Mouse (Mus musculus) inflammation-experienced regulatory T-cells, adult 6 months (primary cell): ENCODE data around the gene B3galt1. TPM values are rescaled to one million over a fixed set of nuclear protein-coding genes. Genes with fewer than 3 reads are reported as not detected.

ENCODE experiments used
- ATAC-seq: one replicate; pipeline ENCODE4 v1.8.0; 2017
- polyA plus RNA-seq, 3 experiments: library from polyadenylated mRNA; unstranded; fragments of 100-300 nt; shearing (Covaris generic); gene quantifications; one replicate each; pipeline ENCODE4 v1.2.1; 2017

B3galt1 gene
- under 1 TPM in 2 of 3 experiments, not detected in 1; 0.19 to 0.86 TPM for polyA plus RNA-seq

DNA sequence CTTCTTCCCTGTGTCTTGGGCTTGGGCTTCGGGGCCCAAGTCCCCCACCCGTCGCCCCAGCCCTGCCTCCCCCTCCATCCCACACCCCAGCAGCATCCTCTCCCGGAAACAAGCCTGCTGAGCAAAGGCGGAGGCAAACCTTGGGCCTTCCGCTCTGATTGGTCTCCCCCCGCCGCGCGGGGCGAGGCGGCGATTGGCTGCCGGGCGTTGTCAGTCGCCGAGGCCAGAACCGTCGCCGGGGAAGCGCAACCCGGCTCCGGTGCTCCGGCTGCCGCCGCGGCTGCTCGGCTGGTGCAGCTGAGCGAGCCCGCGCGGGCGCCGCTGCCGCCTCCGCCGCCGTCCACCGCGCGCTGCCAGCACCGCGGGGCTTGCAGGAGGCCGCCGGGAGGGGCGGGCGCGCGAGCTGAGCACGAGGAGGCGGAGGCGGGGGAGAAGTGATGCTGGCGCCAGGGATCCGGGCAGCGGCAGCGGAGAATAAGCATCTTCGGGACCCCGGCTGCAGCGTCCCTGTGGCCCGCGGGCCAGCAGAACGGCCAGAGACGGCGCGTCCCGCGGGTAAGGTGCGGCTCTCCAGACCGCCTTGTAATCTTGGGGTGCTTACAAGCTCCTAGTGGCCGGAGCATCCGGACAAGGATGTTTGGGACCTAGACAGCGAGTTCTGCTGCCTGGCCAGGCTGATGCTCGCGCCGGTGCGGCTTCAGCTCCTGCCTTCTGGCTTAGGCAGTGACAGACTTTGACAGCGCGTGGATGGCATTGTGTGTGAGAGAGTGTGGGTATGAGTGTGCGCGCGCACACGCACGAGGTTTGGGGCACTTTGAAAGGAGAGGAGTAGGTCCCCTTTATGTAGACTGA lies at the start of gene B3galt1:
Gene B3galt1 (plus strand): TSS at position 392 of the 852 bp plus-strand sequence.
- ATAC-seq: peak; percentile 90

DNA sequence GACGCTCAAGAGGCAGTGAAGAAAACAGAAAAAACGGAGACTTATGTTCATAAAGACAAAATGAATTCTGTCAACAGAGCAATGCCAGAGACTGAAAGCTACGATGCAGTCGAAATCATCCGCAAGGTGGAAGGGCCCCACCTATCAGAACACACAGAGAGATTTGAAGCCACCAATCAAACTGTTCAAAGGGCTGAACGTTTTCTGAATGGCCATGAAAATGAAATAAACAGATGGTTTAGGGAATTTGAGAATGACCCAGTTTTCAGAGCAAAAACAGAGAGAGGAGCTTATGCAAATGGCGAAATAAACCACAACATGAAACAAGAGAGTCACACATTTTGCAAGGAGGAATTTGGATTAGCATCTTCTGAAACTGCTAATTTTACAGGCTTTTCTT lies 49.3 kb upstream of the B3galt1 start:
- no peak for ATAC-seq

DNA sequence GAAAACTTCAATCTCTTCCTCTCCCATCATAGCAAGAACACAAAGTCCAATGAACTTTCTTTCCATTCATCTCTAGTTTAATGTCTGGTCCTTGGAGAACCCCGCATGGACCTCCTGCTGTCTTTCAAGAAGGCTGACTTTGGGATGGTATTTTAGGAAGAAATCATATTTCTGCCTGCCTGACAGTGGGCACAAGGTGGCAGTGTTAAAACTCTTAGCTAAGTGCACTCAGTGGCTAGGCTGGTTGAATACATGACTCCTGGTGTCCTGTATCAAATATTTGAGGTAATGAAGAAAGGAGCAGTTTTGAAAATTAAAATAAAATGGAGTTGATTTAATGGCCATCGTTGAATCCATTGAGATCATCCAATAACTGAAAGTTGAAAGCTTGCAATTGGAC lies 30.3 kb upstream of the B3galt1 start:
- ATAC-seq: no peak

DNA sequence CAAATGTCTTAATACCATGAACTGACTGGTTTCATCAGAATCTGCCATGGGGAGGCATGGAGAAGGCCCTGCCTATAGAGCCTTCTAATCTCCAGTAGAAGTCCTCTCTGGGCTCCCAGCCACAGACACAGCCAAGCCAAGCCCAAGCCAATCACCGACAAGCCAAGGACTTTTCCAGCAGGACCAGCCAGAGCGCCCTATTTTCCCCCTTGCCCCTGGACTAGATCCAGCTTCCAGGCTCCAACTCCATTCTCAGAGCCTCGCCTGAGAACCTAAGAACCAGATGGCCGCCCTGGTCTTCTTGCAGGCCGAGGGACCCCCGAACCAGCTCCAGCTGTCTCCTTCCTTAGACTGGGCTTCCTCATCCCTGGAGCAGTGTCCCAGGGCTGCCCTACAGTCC lies 26.2 kb upstream of the B3galt1 start:
- no peak for ATAC-seq

DNA sequence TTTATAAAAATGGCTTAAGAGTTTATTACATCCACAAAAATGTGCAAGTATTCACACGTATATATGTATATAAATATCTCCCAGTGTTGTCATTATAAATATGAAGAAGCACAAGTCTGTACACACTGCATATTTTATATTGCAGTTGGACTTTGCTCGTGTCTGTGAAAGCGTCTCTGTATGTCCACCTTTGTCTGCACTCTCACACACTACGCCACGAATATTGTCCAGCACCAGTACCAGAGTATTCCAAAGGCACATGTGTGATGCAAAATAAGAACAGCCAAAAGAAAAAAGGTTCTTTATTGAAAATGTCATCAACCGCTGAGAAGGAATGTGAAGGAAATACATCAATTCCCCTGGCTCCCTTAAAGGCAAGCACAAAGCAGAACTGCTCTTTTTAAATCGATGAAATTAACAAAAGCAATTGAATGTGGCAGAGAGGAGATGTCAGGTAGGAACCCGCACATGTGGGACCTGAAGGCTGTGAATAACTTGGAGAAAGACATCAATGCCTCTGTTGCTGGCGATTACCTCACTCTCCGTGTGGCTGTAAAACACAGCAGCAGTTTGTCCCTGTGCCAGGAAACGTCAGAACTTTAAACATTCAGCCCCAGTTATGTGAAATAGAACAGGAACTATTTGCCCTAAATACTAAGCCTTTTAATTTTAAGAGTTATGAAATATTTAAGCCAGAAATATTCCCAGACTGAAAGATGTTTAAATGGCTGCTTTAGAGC lies 23.5 kb upstream of the B3galt1 start:
- no peak for ATAC-seq

DNA sequence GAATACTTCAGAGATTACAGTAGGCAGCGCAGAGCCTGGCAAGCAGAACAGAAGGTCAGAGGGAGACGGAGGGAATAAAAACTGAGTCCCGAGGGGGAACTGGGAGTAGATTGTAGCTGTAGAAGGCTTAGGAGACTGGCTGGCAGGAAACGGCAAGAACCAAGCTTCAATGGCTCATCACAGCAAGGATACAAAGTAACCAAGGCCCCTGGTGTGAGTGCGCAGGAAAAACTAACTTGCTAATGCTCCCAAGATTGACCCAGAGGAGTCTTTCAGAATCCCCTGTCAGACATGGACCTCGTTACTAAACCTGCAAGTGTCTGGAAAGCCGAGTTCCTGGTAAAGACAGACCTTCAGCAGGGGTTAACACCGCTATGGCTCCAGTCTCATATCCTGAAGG lies 21.2 kb upstream of the B3galt1 start:
- no peak for ATAC-seq

DNA sequence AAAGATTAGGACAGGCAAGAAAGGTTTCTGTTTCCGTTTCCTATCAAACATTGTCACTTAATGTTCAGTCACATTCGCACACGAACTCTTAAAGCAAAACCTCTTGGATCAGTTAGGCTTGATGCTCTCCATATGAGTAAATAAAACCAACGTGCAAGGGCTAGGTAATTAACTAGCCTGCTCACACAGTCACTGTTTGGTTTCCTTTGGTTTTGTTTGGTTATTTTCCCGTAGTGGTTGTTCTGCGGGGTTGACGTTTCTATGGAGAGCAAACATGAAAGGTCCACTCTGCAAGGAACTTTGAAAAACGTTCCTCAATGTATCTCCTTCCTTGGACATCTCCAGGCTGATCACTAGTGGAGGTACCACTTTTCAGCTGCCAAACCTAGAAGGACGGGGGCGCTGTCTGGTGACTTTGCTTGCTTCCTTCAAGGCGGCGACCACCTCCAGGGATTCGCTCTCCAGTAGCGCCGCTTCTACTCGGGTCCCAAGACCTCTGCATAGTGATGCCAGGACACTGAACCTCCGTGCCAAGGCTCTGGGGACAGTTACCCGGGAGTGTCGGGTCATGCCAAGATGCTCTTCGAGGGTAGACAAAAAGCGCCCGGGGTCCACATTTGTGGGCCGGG lies 706 bp upstream of the B3galt1 start:
- ATAC-seq: no peak

DNA sequence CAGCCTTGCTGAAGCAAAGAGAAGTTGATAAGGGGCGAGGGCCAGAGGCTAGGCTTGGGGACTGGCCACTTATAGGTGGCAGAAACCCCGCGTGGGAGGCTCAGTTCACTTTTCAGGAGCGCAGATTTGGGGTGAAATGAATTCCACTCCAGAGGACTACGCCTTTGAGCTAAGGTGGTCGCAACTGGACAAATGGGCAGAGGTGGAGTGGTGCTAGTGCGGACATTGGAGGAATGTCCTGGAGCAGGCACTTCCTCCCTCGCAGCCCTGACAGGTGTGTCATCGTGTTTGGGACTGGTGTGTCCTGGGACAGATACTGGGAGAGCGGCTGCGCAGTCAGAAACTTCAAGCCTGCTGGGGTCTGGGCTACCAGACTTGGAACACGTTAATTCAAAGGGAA lies 895 bp downstream of the B3galt1 start:
- no peak for ATAC-seq

DNA sequence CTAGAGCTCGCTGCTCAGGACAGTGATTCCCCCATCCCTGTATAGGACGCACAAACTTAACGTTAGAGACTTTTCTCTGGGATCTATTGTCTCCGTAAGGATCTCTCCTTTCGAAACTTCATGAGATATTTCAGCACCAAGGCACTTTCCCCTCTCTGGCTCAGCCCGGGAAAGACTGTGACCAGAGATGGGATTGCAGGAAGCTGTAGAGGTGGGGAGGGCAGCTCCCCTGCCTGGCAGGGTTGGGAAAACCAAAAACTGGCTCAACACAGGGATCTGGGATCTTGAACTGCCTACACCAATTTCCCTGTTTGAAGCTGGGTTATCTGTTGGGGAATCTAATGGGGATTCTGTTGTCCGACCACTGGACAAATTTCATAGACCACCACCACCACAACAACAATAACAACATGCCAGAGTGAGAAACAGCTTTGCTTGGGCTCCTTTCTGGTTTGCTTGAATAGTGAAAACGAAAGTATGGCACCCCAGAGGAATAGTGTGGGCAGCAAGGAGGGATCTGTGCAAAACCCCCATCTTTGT lies 1.5 kb downstream of the B3galt1 start:
- no peak for ATAC-seq

DNA sequence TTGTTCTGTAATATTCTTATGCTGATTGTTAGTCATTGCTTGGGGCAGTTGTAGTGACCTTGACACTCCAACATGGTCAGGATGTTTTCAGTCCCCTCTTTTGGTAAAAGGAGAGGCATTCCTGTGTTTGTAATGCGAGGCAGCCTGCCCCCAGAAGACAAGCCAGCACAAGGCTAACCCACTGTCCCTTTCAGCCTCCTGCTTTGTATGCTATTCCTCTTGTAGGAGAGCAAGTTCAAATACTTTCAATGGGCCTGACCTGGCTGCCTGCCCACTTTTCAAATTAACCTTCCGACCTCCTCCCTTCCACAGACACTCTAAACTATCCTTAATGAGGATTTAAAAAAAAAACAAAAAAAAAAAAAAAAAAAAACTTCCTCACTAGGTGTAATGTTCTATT lies 11.0 kb downstream of the B3galt1 start:
- ATAC-seq: no peak

DNA sequence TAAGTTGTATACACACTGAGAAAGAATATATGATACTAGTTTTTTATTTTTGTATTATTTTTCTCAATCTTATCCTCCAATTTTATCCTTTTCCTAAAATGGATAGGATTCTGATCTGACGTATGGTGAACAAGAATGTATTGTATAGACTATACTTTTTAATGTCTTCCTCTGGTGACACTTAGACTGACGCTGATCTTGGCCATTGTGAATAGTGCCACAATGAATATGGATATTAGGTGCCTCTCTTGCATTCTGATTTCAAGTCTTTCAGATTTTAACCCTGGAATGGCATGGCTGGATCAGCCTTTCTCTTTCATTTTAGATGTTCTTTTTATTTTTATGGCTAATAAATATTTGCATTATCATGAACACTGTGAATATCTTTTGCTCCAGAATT lies 17.4 kb downstream of the B3galt1 start:
- ATAC-seq: no peak

DNA sequence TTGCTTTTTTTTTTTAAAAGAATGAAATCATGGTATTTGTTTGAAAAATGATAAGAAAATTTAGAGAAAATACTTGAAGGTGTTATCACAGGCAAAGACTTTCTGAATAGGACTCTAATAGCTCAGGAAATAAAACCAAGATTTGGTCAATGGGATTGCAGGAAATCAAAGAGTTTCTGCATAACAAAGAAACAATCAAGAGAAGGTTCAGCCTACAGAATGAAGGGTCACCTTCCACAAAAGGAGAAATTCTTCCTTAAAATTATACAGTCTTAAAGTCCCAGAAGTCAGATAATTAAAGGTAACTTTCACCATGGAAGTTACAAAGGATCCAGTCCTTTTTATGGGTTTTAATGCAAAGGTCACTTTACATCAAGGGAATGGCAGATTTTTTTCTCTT lies 24.7 kb downstream of the B3galt1 start:
- ATAC-seq: no peak

DNA sequence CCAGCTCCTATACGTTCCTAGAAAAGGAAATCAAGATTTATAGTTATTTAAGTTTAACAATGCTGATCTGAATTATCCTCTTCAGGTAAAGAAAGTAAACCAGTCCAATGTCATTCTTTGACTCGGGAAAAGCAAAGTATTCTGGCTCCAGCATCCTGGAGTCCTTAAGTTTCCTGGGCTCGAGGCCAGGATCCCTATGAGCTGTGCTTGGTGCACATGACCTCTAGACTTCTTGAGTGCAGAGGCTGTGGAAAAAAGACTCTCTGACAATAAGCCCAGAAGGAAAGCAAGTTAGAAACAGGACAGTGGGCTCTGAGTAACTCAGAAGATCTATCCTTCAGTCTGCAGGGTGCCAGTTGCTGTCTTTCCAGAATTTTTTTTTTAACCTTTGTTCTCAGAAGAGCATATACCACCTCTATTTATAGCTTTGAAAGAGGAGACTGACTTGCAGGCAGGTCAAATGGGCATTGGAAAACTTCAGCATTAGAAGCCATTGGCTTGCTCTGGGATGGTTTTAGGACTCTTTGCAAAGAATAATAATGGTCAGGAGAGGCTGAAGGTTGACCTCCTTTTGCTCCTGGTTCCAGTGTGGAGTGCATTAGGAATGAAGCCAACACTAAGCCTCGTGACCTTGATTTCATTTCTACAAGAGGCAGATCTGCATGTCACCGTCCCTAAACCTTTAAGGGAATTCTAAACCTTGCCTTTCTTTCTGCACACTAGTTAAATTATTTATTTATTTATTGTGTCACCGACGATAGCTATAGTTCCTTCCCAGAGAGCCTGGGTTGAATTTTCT lies 26.4 kb downstream of the B3galt1 start:
- no peak for ATAC-seq

DNA sequence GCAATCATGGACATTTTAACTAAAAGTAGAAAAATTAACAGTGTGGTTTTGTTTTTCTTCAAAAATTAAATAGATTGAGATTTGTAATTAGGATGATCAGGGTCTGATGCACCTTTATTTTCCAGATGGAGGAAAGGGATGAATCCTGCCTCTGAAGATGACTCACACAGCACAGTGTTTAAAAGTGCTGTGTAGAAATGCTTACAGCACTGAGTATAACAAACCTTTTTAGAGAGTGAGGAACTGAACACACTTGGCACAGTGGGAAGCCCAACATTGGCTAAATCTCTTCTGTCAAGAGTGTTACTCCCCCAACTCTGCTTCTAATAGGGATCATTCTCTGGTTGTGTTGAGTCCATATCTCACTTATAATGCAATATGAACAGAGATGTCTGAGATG lies 57.2 kb downstream of the B3galt1 start:
- no peak for ATAC-seq

DNA sequence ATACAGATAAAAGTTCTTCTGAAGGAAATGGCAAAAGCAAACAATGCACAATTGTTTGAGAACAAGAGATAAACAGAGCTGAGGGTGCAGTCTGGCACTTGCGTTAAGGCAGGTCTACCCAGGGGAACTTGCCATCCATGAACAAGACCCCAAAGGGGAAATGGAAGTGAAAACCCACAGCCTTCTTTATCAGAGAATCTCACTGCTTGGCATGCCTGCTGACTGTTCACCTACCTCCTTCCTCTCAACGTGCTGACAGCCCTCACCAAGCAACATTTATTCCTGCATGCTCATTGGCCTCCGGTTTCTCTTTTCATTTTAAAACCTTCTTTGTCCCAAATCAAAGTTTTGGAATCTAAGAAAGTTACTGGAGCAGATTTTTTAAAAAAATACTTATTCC lies 62.0 kb downstream of the B3galt1 start:
- ATAC-seq: no peak

DNA sequence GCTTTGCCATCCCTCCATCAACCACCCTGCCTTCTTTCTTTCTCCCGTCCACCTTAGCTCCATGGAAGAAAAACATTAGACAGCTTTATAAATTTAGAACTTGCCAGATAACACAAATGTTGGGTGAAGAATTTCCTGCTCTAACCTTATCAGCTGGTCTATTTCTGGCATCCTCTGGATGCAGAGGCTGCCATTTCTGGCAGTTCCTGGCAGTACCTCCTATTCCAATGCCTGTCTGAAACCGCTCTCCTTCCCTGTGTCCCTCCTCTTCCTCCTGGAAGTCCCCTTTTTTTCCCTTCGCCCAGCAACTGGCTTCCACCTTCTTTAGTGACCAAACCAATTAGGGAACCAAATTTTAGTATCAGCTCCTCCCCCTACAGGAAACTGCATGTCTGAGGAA lies 62.6 kb downstream of the B3galt1 start:
- ATAC-seq: no peak

DNA sequence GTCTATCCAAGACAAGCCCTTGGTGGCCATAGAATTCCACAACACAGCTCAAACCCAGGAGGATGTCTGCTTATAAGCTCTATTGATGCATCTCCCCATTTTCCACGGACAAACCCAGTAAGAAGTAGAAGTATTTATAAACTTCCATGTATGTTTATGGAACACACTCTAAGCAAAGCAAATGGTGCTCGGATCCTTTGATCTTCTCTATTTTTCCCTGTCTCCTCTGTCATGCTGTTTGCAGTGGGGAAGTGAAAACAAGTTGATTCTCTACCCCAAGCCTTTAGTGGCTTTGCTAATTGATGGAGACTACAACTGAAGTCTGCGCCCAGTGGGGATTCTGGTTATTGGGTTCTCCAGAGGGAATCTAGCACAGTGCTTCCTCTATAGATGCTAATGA lies 89.2 kb downstream of the B3galt1 start:
- ATAC-seq: no peak

DNA sequence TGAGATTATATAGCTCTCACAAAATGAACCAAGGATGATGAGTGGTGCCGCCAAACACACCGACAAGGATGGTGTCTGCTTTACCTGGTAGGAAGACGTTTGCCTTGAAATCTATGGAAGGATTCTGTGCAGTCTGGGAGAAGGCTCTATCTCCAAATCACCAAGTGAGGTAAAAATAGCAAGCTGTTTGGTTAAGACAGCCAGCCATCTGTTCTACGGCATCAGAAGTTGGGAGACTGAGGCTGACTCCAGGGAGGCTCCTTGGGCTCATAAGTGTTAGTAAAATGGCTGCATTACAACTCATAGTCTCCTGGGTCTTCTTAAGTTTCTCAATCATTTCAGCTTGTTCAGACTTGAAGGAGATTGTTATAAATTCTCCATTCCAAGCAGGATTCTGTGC lies 91.7 kb downstream of the B3galt1 start:
- no peak for ATAC-seq

DNA sequence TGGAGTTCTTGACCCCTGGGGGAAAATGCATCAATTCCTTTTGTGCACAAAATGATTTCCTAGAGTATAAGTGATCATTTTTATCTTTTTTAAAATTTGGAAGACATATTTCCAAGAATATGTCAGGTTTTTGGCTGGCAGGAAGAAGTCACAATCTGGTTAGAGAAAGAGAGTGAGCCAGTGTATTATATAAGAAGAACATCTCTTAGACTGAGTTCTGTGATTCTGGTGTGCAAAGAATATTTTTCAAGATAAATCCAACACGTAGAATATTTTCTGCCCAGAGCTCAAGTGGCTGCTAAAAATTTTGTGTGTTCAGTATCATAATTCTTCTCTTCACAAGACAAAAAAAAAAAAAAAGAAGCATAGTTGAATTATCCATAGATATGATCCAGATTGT lies 92.4 kb downstream of the B3galt1 start:
- no peak for ATAC-seq

DNA sequence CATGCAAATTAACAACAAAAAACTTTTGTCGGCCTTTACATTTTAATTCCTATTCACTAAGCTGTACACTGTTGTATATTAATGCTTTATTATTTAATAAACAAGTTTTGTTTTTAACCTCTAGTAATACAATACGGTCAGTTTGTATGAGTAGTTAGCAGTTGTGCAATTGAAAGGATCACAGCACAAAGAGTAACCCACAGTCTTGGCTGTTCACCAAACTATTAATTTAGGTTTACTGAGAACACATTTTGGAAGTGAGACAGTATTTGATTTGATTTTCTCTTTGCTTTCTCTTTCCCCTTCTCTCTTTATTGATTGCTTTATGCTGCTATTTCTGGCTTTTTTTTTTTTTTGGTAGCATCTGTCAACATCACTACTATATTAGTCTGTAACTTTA lies 106.0 kb downstream of the B3galt1 start:
- no peak for ATAC-seq

DNA sequence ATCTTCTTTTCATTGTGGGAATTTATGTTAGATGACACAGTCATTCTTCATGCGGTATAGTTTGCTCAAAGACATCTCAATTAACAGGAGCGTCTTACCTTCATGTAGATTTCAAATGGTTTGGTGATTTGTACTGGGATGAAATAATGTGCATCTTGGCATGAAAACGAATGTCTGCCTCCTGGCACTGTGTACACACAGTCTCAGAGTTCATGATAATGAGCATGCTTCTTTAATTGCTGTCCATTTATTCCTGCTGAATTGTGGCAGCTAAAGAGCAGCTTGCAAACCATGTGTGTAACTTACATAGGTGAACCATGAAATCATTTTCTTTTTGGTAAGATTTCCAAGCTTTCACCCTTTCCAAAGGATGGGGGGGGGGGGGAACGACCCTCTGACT lies 112.0 kb downstream of the B3galt1 start:
- ATAC-seq: no peak

DNA sequence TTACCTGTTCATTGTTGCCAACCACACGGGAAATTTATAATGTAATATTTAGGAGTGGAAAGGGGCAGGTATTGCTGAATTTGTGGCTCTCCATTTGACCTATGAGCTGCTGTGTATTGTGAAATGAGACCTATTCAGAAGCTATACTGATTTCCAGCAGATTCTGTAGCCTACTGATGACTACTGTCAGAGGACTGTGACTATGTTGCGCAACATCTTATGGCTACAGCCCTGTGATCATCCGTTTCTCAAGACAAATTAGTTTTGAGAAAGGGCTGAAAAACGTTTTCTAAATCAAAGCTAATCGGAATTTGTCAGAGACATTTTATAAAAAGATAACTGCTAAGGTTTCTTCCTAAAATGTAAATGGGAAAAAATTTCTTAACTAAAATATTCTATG lies 158.6 kb downstream of the B3galt1 start:
- ATAC-seq: no peak

DNA sequence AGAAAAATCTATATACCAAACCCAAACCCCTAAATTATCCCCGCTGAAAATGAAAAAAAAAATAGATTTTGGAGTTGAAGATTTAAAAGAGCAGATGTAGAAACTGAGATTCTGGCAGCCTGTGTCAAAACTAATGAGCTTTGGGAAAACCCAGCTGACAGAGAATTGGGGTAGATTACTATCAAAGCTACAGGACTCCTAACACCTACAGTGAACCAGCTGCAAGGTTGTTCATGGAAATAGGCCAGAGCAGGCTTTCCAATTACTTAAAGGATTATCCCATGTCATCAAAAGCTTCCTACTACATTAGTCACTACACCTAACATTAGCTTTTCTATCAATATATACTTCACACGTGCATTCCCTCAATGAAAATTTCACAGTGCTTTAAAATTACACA lies 165.1 kb downstream of the B3galt1 start:
- no peak for ATAC-seq
